Mouse (Mus musculus) C2C12 (cell line): ENCODE measurements around the gene Cldn7.

Experiments used
- CEBPB ChIP-seq: IDR thresholded peaks from one replicate; pipeline ENCODE4 v1.6.1; 2011; ENCODE audit warnings: low read depth, mild to moderate bottlenecking, control low read depth, moderate library complexity
- CTCF ChIP-seq: IDR thresholded peaks from one replicate; pipeline ENCODE4 v1.5.1; 2011; ENCODE audit not compliant: control insufficient read depth, insufficient read depth, insufficient read length
- FOSL1 ChIP-seq: IDR thresholded peaks from one replicate; pipeline ENCODE4 v1.8.0; 2011; ENCODE audit warnings: mild to moderate bottlenecking, low read length; ENCODE audit not compliant: poor library complexity, insufficient read depth, severe bottlenecking
- MAX ChIP-seq: IDR thresholded peaks from one replicate; pipeline ENCODE4 v1.6.1; 2011; ENCODE audit warnings: mild to moderate bottlenecking, control low read depth
- USF1 ChIP-seq: IDR thresholded peaks from one replicate; pipeline ENCODE4 v1.6.1; 2011; ENCODE audit warnings: low read depth, mild to moderate bottlenecking, control low read depth, moderate library complexity

DNA sequence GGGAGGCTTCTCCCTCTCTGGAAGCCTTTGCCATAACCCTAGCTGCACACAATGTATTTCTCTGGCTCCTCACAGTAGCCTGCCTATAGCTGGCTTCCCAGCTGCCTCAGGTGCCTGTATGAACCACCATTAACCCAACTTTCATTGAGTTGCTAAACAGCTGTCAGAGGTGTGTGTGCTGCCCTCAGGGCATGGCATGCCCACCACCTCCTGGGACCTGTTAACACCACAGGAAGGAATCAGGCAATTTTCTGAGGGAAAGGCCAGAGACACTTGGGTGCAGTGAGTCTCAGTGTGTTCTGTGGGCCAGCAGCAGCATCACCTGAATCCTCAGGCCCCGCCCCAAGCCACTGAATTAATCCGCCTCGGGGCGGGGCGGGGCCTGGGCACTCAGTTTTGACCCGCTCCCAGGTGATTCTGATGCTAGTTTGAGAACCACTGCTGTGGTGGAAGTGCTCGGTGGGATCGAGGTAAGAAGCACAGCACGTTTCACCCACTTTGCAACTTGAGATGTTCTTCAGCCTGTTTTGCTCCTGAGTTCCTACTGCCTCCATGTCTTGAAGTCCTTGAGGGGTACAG is 26.1 kb upstream of the Cldn7 start:
- TF ChIP-seq CTCF, result no peak
- no peak for TF ChIP-seq MAX
- no peak for TF ChIP-seq USF1
- TF ChIP-seq CEBPB, result no peak
- TF ChIP-seq FOSL1, result no peak
